Mouse (Mus musculus) cerebellum, postnatal 4 days (tissue): ENCODE results near the gene Sema5b.
A peak's percentile ranks its signal among the peaks of the same experiment; 100 is the strongest.

Source experiments
- DNase-seq, 2 experiments: peaks; one replicate each; pipeline ENCODE4 v3.0.0; 2022; ENCODE audit warnings: low spot score in 2 of 2, mixed read lengths in 1 of 2

The Sema5b gene

DNA sequence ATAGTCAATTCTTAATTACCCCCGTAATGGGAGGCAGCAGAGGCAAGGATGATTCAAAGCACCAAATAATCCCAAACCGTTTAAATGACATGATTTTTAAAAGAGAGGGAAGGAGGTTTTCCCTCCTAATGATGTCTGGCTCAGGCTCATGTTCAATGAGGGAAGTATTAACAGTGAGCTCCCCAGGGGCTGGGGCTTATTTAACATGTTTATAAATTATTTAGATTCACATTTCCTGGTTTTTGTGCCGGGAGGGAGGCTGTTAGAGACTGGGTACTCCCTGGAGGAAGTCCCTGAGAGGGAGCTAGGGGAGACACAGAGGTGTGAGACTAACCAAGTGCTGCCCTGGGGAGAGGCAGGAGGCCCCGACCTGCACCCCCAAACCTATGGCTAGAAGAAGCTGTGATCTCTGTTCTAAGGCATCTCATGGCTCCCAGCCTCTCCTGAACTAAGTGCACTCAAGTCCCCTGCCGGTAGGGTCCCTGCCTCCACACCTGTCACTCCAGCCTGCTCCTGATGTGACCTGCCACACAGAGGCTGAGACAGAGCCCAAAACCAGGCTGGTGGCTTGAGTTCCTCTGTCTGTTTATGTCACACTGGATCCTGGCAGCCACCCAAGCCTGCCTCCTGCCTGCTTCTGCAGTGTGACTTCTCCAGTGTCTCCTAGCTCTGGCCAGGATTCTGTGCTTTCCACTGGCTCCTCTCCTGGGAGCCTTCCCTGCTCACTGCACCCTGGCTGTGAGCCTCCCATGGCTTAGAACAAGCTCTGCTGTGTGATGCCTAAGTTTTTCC, 51.5 kb downstream of the Sema5b start:
- DNase-seq: peak in 1 of 2 experiments; percentile 63

DNA sequence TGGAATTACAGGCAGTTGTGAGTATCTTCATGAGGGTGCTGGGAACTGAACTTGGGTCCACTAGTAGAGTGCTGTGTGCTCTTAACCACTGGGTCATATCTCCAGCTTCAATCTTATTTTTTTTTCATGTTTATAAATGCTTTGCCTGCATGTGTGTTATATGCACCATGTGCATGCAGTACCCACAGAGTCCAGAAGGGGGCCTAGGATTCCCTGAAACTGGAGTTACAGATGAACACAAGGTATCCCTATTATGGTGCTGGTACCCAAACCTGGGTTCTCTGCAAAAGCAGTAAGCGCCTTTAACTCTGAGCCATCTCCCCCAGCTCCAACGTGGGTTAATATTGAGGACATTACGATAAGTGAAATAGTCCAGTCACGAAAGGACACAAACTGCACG, 52.5 kb downstream of the Sema5b start:
- no peak for DNase-seq

DNA sequence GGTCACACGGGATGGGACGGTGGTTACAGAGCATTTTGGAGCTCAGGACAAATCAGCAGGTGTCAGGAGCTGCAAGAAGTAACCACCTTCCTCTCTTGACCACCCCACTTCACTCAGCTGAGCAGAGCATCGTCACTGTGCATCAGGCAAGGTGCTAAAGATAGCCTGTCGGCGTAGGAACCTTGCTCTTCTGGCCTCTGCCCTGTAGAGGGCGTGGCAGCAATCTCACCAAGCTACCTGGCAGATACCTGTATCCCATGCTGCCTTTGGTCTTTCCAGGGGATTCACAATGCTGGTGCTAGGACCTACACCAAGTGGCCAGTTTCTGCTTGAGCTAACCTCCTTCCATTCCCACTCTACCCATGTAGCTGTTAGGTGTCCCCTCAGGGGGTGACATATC, 55.3 kb downstream of the Sema5b start:
- no peak for DNase-seq

- peak in 1 of 2 experiments; percentile 42 for DNase-seq
These were observed 55.9 kb downstream of the Sema5b start for GRCm38 (mm10) chr16:35596661-35597350.

GRCm38 (mm10) chr16:35597991-35598390, 57.0 kb downstream of the Sema5b start:
- no peak for DNase-seq

DNA sequence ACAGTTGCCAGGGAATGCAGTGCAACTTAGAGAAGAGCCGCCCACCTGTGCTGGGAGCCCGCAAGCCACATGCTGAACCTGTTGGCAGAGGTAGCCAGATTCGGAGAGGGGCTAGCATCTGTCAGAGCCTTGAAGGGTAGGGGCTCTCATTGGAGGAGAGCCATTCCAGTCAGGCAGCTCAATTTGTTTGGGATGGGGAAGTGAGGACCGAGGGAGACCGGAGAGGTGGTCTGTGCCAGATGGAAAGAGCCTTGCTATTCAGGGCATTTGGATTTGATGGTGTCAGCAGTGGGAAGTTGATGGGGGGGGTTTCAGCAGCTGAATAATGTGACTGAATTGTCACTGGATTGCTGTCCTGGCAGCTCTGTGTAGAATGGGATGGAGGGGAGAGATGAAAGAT, 57.9 kb downstream of the Sema5b start:
- DNase-seq: no peak

- peak in 1 of 2 experiments; percentile 40 for DNase-seq
These were observed 59.3 kb downstream of the Sema5b start for GRCm38 (mm10) chr16:35600282-35600681.

GRCm38 (mm10) chr16:35601426-35601825, 60.5 kb downstream of the Sema5b start:
- no peak for DNase-seq

DNA sequence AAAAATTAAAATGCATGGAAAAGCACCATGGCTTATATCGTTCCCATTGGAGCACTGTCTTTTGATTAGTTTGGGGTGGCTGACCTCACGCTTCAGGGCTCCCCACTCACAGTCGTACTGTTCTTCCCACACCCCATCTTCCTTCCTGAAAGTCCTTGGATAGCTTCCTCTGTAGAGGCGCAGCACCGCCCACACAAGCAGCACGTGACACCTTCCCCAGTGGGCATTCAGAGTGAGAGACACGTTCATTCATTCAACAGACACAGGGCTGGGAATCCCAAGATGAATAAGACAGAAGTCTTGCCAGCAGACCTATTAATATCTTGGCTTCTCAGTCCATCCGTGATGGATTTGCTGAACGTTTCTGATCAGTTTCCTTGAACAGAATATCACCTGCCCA, 61.6 kb downstream of the Sema5b start:
- DNase-seq: no peak

GRCm38 (mm10) chr16:35603729-35604522, 63.0 kb downstream of the Sema5b start:
- no peak for DNase-seq

DNA sequence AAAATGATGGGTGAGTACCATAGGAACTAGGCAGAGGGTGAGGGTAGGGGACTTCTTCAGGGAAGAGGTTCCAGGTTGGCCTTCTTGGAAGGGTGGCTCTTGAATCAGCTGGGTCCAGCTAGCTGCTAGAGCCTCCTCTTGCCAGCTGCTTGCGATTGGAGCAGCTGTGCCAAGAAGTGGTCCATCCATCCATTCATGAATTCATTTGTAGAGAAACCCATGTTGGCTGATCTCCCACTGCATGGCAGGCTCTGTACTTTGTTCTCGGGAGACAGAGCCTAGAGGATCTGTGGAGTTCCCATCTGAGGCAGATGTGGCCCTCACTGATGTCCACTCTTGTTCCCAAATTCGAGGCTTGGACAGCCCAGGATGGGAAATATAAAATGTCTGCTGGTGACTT, 66.3 kb downstream of the Sema5b start:
- DNase-seq: no peak

DNA sequence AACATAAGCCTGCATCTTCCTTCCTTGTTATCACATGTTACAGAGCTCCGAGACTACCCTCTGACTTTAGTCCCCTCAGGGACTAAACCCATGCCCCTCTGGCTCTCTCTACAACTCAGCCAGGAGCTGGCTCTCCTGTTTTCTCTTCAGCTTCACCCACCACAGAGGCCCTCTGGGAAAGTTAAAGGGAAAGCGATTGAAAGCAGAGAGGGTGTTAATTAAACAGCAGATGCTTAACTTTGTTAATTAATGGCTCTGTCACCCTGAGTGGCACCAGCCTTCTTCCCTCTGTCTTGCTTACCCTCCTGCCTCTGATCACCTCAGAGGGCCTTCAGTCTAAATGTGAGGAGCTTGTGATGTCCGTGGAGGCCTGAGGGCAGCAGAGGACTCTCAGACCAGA, 67.3 kb downstream of the Sema5b start:
- no peak for DNase-seq

DNA sequence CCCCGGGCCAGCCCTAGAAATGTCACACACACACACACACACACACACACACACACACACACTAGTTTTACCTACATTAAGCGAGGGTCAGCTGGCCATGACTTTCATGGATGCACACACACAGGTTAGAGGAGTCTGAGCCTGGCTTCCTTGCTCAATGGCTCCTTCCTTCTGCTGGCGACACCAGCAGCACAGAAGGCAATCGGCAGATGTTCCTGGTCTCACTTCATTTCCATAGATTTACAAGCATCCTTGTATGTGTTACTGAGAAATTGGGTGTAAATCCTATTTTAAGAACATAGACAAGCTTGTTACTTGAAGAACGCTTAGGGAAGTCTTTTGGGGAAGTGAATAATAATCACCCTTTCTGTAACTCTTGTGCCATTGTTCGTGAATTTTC, 68.6 kb downstream of the Sema5b start:
- no peak for DNase-seq

DNA sequence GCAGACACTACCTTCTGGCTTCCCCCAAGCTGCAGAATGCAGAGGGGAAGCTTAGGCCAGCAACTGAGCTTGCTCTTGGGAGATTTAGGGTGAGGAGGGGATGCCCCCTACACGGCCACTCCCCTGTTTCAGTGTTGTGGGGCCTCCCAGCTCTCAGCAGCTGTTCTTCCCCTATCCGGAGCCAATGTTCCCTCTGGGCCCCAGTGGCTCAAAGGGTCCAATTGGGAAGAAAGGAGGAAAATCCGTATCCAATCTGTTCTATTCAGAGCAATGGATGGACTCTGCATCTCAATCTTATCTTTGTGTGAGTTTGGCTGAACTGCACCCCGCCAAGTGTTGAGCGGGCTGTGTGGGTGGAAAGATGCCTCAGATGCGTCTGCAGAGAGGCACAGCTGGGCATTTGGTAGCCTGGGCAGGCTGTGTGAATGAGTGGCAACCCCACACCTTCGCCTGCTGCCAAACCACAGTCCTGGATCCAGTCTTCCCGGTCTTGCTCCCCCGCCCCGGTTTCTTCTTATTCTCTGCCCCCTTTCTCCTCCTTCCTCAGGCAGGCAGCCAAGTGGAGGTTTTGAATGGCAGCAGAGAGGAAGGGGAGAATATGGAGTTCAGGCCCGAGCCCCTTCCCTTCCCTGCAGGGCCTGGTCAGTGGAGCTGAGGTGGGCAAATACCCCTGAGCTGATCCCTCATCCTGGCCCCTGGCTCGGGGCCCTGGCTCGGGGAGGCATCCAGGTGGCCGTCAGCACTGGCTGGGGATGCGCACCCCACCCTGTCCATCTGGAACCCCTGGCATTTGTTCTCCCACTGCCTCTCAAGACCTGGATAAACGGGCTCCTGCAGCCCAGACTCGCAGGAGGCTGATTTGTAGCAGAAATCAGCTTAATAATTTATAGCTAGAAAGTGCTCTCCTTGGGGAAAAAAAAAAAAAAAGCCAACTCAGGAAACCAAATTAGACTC, 73.2 kb downstream of the Sema5b start:
- peak in 1 of 2 experiments; percentile 67 for DNase-seq

DNA sequence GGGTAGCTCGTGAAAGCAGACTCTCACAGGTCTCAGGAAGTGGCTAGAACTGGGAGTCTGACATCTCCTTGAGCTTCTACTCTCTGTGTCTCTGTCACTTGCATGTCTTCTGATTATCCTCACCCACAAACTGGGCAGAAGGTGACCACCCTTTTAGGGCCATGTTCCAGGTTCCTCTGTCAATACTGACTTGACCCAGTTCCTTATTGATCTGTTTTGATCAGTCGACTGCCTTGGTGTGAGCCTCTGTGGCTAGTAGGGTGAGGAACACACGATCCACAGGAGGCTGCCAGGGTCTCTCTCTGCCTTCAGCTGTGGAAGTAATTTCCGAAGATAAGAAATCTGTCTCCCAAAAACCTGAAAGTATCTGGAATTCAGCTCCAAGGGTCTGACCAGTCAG, 76.8 kb downstream of the Sema5b start:
- DNase-seq: no peak

DNA sequence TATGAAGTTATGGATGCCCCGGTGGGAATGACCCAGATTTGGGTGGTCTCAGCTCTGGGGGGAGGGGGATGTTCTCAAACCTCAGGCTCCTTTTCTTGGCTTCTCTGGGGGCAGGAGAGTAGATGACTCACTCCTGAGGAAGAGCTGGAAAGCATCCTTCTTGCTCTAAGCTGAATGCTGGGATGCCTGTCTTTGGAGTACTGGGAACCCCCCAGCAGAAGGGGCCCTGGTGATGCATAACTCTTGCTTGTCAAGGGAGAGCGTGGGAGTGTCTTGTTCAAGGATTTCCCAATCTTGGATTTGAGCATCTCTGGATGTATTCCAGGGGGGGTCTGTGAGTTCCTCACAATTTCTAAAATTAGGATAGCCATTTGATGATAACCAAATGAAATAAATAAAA, 82.1 kb downstream of the Sema5b start:
- DNase-seq: no peak

DNA sequence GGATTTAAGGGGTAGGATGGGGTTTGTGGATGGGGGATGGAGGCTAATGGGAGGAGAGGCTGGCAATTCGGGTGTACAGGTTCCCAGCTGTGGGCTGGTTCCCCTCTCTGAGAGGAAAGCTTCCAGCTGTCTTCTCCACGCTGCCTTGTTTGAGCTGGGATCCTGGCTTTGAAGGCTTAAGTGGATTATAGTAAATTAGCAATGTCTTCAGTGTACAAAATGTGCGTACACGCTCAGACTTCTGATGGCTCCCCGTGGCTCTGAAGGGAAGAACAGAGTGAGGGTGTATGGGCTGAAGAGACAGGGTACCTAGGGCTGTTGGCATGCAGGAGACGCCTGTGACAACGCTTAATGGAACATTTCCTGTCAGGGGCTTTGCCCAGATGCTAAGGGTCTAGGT, 83.0 kb downstream of the Sema5b start:
- no peak for DNase-seq

GRCm38 (mm10) chr16:35624877-35625276, 83.9 kb downstream of the Sema5b start:
- no peak for DNase-seq

DNA sequence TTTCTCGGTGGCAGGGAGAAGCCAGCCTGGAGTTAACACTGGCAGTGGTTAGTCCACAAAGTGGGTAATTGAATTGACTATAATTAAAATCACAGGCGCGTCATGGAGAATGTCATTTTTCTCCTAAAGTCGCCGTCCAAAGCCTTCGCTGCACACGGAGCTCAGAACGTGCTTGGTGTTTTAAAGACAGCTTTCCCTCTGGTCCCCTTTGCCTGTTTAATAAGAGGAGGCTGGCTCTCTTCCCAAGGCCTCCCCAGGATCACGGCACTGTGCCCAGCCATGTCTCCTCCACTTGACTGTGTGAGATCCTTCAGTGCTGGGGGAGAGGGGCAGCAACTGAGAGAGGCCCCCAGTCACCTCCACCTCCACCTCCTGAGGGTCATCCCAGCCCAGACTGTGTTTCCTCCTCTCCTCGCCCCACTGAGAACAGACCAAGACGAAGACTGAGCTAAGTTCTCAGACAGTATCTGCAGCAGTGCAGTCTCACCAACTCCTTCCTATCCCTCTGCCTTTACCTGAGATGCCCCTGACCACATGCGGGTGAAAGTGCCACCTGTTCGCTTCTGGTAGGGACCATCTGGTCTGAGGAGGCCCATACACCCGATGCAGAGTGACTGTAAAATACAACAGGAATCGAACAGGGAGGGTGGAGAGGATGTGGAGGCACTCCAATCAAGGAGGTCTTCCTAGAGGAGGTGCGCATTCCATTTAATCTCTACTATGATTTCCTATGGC, 84.5 kb downstream of the Sema5b start:
- peak in 1 of 2 experiments; percentile 65 for DNase-seq

- peak; percentile 74 to 87 for DNase-seq
These were observed 87.2 kb downstream of the Sema5b start for GRCm38 (mm10) chr16:35627992-35628607.
